Mouse (Mus musculus) limb, embryonic 12.5 days (tissue): ENCODE data around the gene Frg2f1. TPM values are rescaled to one million over a fixed set of nuclear protein-coding genes. Genes with fewer than 3 reads are reported as not detected.

Experiments
- ATAC-seq: fragments of 200-750 bp; cut with Nextera tagmentation; 2 replicates; pipeline ENCODE4 v1.8.0; 2017; ENCODE audit warnings: low read depth, moderate TSS enrichment; ENCODE audit not compliant: insufficient number of reproducible peaks, insufficient read depth, low FRiP score, low TSS enrichment
- H3K27ac ChIP-seq: fragments of 300-500 bp; sonication (generic); 2 replicates; pipeline ENCODE4 v1.5.1; 2016; ENCODE audit warnings: mild to moderate bottlenecking, moderate library complexity
- H3K27me3 ChIP-seq: fragments of 300-500 bp; sonication (generic); 2 replicates; pipeline ENCODE4 v1.6.1; 2016; ENCODE audit warnings: mild to moderate bottlenecking, moderate library complexity
- H3K36me3 ChIP-seq: fragments of 300-500 bp; sonication (generic); 2 replicates; pipeline ENCODE4 v1.6.1; 2016; ENCODE audit warnings: mild to moderate bottlenecking, moderate library complexity
- H3K4me1 ChIP-seq: fragments of 300-500 bp; sonication (generic); replicated peaks from 2 replicates; pipeline ENCODE4 v1.6.1; 2016
- H3K4me2 ChIP-seq: fragments of 300-500 bp; sonication (generic); 2 replicates; pipeline ENCODE4 v1.6.1; 2016; ENCODE audit warnings: mild to moderate bottlenecking, moderate library complexity
- H3K4me3 ChIP-seq: fragments of 300-500 bp; sonication (generic); replicated peaks from 2 replicates; pipeline ENCODE4 v1.5.1; 2016; ENCODE audit warnings: mild to moderate bottlenecking
- H3K9ac ChIP-seq: fragments of 300-500 bp; sonication (generic); replicated peaks from 2 replicates; pipeline ENCODE4 v1.6.1; 2016; ENCODE audit warnings: mild to moderate bottlenecking, moderate library complexity
- H3K9me3 ChIP-seq: fragments of 300-500 bp; sonication (generic); 2 replicates; pipeline ENCODE4 v1.6.1; 2016; ENCODE audit warnings: mild to moderate bottlenecking, moderate library complexity
- whole genome bisulfite sequencing: fragments of 180-500 bp; shearing (Covaris S2); methylation state at CpG from one replicate; pipeline ENCODE4 v1.1.7; 2016; 5-methylcytosine and 5-hydroxymethylcytosine counted together
- polyA plus RNA-seq: library from polyadenylated mRNA; unstranded; fragments of >200 nt; fragmentation: Nextera tagmentation; extraction: Ambion mirVana; gene quantifications from 2 replicates; pipeline ENCODE4 v1.2.1, GENCODE M21; 2016

Gene Frg2f1
- polyA plus RNA-seq, 1 experiment from 2014 or later = 5.1 TPM

DNA sequence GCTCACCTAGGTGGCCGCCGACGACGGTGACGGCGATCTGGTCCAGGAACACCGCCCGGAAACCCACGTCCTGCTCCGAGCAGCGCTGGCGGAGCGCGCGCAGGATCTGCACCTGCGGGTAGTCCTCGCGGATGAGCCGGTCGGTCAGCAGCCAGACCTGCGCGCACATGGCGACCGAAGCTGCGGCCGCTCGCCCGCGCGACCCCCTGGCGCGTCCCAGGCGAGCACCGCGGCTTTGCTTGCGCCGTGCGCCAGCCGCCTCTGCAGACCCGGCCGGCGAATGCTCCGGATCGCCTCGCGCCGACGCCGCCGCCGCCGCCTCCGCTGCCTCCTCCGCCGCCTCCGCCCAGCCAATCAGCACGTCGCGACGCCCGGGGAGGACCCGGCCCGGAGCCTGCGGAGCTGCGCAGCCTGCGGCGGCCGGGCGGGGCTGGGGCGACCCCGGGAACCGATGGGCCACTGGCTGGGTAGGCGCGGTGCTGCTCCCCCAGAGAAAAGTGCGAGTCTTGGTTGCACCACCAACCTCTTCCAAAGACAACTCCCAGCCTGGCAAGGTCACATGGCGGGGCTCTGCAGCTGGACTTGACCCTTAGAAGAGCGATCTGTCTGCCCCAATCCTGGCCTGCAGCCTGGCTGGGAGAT, 46.9 kb downstream of the Frg2f1 start, which contains the start of gene Rimkla:
TSS of gene Rimkla (minus strand) at position 338 of the 642 bp plus-strand sequence.
- no peaks in the 10 kb centered on the region for H3K36me3 ChIP-seq
- ATAC-seq = peak; percentile 86
- H3K4me1 ChIP-seq = no peaks in the 10 kb centered on the region
- no peak within 1 kb of the TSS for H3K27ac ChIP-seq
- peak within 1 kb of the TSS; percentile 60 for H3K4me3 ChIP-seq
- WGBS = 0% methylated on average over 72 of the region's 77 CpGs
- H3K4me2 ChIP-seq = peak within 1 kb of the TSS; percentile 94
- H3K9me3 ChIP-seq = 0 out of 2 replicates have a peak, but pooled peaks cover 3% of the 10 kb centered on the region
- H3K9ac ChIP-seq = peak within 1 kb of the TSS; percentile 57
- H3K27me3 ChIP-seq = peaks cover 34% of the 10 kb centered on the region

DNA sequence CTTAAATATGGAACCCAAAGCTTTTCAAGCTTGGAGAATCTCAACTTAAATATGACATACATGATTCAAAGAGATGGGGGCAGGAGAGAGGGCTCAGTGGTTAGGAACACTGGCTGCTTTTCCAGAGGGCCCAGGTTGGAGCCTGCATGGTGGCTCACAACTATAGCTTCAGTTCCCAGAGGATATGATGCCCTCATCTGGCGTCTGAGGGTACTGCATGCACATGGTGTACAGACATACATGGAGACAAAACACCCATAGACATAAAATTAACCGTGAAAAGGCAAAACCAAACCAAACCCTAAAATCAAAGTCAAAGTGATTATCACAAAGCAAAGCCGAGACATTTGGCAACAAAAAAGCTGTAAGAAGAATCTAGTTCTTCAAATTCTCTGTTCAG, 48.5 kb downstream of the Frg2f1 start:
- H3K27me3 ChIP-seq = peaks cover 34% of the 10 kb centered on the region
- 73% methylated on average over 3 of the region's 3 CpGs for WGBS
- no peak overlapping the region for H3K4me3 ChIP-seq
- H3K4me2 ChIP-seq = no peak overlapping the region
- H3K36me3 ChIP-seq = no peaks in the 10 kb centered on the region
- no peak for ATAC-seq
- H3K9me3 ChIP-seq = 0 out of 2 replicates have a peak, but pooled peaks cover 3% of the 10 kb centered on the region
- H3K4me1 ChIP-seq = no peaks in the 10 kb centered on the region
- no peak overlapping the region for H3K9ac ChIP-seq
- no peak overlapping the region for H3K27ac ChIP-seq

DNA sequence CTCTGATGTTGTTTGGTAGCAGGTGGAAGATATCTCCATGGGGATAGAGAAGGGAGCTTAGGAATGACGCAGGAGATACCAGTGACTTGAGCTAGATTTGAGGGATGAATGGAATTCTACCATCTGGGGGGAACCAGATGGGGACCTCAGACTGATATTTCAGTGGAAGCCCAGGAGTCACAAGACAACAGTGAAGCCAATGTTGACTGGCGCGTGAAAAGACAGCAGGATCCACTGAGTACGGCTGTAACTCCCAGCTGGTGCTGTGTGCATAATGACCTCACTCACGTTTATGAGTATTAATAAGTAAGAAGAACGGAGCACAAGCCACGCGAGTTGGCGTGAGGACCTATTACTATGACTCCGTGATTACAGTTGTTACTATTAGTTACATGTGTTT, 49.7 kb downstream of the Frg2f1 start:
- Histone ChIP-seq H3K27ac (no peak overlapping the region), H3K9ac (no peak overlapping the region), H3K4me1 (no peaks in the 10 kb centered on the region), H3K27me3 (peaks cover 34% of the 10 kb centered on the region), H3K36me3 (no peaks in the 10 kb centered on the region), H3K4me3 (no peak overlapping the region), H3K9me3 (0 out of 2 replicates have a peak, but pooled peaks cover 3% of the 10 kb centered on the region), H3K4me2 (no peak overlapping the region)
- ATAC-seq = no peak
- 90% methylated on average over 10 of the region's 10 CpGs for WGBS

DNA sequence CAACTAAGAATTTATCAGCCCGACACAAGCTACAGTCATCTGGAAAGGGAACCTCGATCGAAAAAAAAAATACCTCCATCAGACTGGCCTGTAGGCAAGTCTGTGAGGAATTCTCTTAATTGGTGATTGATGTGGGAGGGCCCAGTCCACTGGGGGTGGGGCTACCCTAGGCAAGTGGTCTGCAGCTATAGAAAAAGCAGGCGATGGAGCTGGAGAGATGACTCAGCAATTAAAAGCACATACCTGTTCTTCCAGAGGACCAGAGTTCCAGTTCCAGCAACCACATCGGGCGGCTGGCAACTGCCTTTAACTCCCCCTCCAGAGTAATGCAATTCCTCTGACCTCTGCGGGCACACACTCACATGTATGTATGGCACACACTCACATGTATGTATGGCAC, 54.4 kb downstream of the Frg2f1 start:
- H3K27me3 ChIP-seq = no peaks in the 10 kb centered on the region; the same call in 1 of the 2 replicates
- H3K27ac ChIP-seq = no peak overlapping the region
- no peak overlapping the region for H3K4me3 ChIP-seq
- WGBS = 74% methylated on average over 7 of the region's 7 CpGs
- no peak overlapping the region for H3K4me2 ChIP-seq
- no peaks in the 10 kb centered on the region for H3K36me3 ChIP-seq
- no peak for ATAC-seq
- H3K9me3 ChIP-seq = no peaks in the 10 kb centered on the region
- H3K9ac ChIP-seq = no peak overlapping the region
- H3K4me1 ChIP-seq = no peaks in the 10 kb centered on the region

DNA sequence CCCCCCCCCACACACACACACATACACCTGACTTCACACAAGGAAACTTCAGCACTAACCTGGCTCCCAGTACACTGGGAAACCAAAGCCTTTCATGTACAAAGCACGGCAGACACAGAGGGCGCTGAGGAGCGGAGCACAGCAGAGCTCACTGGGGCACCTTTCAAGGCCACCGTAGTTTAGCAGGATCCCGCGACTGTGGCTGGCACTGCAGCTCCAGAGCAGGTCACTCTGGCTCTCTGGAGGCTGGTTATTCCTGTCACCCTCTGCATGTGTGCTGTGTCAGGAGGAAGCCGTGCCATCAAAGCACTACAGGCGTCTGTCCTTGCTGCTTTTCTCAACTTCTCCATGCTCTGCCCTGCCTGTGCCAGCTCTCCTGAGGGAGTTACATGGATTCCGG, 56.3 kb downstream of the Frg2f1 start:
- no peak for ATAC-seq
- H3K9me3 ChIP-seq = no peaks in the 10 kb centered on the region
- H3K9ac ChIP-seq = no peak overlapping the region
- no peak overlapping the region for H3K4me3 ChIP-seq
- H3K27ac ChIP-seq = no peak overlapping the region
- no peaks in the 10 kb centered on the region; the same call in 1 of the 2 replicates for H3K27me3 ChIP-seq
- no peaks in the 10 kb centered on the region for H3K36me3 ChIP-seq
- no peaks in the 10 kb centered on the region for H3K4me1 ChIP-seq
- no peak overlapping the region for H3K4me2 ChIP-seq
- 53% methylated on average over 9 of the region's 9 CpGs for WGBS

Other genes starting within 250 kb of the Frg2f1 start
- gene Ybx1, start 244.9 kb downstream of the Frg2f1 start, polyA plus RNA-seq = 1,031 and 1,057 TPM in 2 replicates
- 127 and 133 TPM in 2 replicates for gene Ppih, start 219.0 kb downstream of the Frg2f1 start, polyA plus RNA-seq
- 7.4 and 8.0 TPM in 2 replicates for gene Ccdc30, start 124.0 kb downstream of the Frg2f1 start, polyA plus RNA-seq
- gene Ppcs, start 117.1 kb downstream of the Frg2f1 start, polyA plus RNA-seq = 34.2 and 36.3 TPM in 2 replicates
- 0.33 and 0.45 TPM in 2 replicates for gene Zmynd12, start 116.7 kb downstream of the Frg2f1 start, polyA plus RNA-seq
- 1.0 and 1.1 TPM in 2 replicates for gene Rimkla, start 46.9 kb downstream of the Frg2f1 start, polyA plus RNA-seq
- 27.9 and 29.2 TPM in 2 replicates for gene Foxj3, start 2.5 kb downstream of the Frg2f1 start, polyA plus RNA-seq
- gene Guca2a, start 98.2 kb upstream of the Frg2f1 start, polyA plus RNA-seq = not detected in 2 replicates
- not detected in 2 replicates for gene Guca2b, start 119.4 kb upstream of the Frg2f1 start, polyA plus RNA-seq
- 0.84 and 0.86 TPM in 2 replicates for gene Hivep3, start 194.3 kb upstream of the Frg2f1 start, polyA plus RNA-seq